Mouse (Mus musculus): ENCODE measurements at regions not wholly inside any gene's neighbourhood (a gene's known extent, or its start where the extent isn't known, plus 50 kb on each side); places are given as distances from the start of the nearest gene placed in this dataset.

GRCm38 (mm10) chr8:5601116-5601515 lies 496.0 kb upstream of the Slc10a2 start:
- Histone ChIP-seq H3K27ac (no peak overlapping the region), H3K9me3 (ENCODE audit: control insufficient read depth, low read length) (no peaks in the 10 kb centered on the region), H3K9ac (no peak overlapping the region), H3K36me3 (replicated peaks; ENCODE audit: control insufficient read depth, insufficient read depth) (no peaks in the 10 kb centered on the region), H3K4me2 (replicated peaks) (no peak overlapping the region), H3K27me3 (ENCODE audit: control insufficient read depth, insufficient read depth, low read length) (no peaks in the 10 kb centered on the region), H3K4me1 (replicated peaks; ENCODE audit: control insufficient read depth, insufficient read depth, low read length) (no peaks in the 10 kb centered on the region), H3K4me3 (replicated peaks; ENCODE audit: low read length) (no peak overlapping the region)
- DNase-seq (ENCODE audit: low spot score) = no peak
- 52% methylated on average over 2 of the region's 2 CpGs for WGBS
- no peak for ATAC-seq (ENCODE audit: low FRiP score)

GRCm38 (mm10) chr8:5591571-5591970 lies 486.4 kb upstream of the Slc10a2 start:
- Histone ChIP-seq H3K27ac (no peak overlapping the region), H3K9ac (no peak overlapping the region), H3K9me3 (ENCODE audit: control insufficient read depth, low read length) (no peaks in the 10 kb centered on the region), H3K27me3 (ENCODE audit: control insufficient read depth, insufficient read depth, low read length) (no peaks in the 10 kb centered on the region), H3K4me3 (replicated peaks; ENCODE audit: low read length) (no peak overlapping the region), H3K36me3 (replicated peaks; ENCODE audit: control insufficient read depth, insufficient read depth) (no peaks in the 10 kb centered on the region), H3K4me1 (replicated peaks; ENCODE audit: control insufficient read depth, insufficient read depth, low read length) (no peaks in the 10 kb centered on the region), H3K4me2 (replicated peaks) (no peak overlapping the region)
- WGBS = 59% methylated on average over 1 of the region's 1 CpGs
- ATAC-seq (ENCODE audit: low FRiP score) (0 out of 2 replicates have a peak, but pooled peaks have one; percentile 43), DNase-seq (ENCODE audit: low spot score) (peak; percentile 53)

Measured in hindbrain, embryonic 14.5 days (tissue).